Mouse (Mus musculus): ENCODE data around the gene Ddx23.

Ddx23 gene

DNA sequence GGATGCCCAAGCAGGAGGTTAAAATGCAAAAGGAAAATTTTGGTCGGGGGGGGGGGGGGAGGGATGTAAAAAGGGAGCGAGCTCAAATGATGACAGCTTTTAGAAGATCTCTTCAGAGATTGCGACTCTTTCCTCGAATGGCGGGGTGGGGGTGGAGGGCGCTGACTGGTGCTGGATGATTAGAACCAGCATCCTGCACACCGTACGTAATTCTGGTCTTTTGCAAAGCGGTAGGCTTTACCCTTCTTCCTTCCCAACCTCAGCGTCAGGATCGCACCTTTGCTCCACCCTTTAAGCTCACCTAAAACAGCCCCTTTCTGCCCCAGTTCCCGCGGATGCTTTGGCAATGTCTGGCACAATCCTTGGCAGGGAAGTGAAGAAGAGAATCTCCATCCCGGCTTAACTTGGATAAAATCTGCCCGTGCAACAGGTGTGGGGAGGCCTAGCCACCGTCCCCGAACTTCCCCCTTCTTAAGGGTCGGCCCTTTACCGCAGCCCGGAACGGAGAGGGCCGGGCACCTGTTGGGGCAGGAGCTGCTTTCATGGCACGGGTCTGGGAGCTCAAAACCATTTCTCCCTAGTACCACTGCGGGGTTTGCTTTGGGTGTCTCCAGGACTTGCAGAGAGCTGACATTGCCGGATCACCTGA lies 28.7 kb downstream of the Ddx23 start:
- in situ Hi-C loops (cut with MboI, MseI), result loop anchor here (5.0 to 10.0 kb wide), 3 partner anchors 49 to 161 kb away; partner anchors contain the start of gene Ccdc65 (in 1 of the 2)

GRCm38 (mm10) chr15:98632921-98633320 lies 29.8 kb downstream of the Ddx23 start:
- in situ Hi-C loops (cut with MboI, MseI), result loop anchor here (5.0 to 10.0 kb wide), 3 partner anchors 48 to 162 kb away; partner anchors contain the start of gene Ccdc65 (in 1 of the 2)

DNA sequence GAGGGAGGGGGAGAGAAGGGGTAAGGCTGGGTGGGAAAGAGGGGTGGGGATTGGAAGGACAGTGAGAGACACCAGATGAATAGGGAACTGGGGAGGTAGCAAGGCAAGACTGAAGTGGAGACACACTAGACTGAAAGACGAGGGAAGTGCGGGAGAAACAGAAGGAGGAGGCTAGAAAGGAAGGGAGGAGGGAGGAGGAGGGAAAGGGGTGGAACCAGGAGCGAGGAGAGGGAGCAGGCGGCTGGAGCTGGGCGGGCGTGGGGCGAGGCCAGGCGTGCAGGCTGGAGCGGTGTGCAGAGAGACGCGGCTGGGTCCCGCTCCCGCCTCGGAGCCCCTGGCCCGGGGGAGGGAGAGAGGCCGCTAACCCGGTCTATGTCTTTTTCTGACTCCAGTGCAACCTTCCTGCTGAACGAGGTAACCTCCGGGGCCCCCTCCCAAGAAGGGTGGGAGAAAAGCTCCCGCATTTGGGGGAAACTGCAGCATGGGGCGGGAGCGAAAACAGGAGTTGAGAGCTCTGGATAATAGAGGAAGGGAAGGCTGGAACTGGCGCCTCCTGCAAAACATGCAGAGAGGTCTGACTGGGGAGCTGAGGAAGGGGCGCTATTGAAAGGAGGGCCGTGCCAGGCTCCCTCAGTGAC lies 30.5 kb downstream of the Ddx23 start:
- in situ Hi-C loops (cut with MboI, MseI), result loop anchor here (5.0 to 10.0 kb wide), 3 partner anchors 47 to 163 kb away; partner anchors contain the start of gene Ccdc65 (in 1 of the 2)

- in situ Hi-C loops (cut with MboI, MseI), result loop anchor here (5.0 to 10.0 kb wide), 3 partner anchors 47 to 163 kb away; partner anchors contain the start of gene Ccdc65 (in 1 of the 2)
Observed at GRCm38 (mm10) chr15:98631493-98631892, 31.2 kb downstream of the Ddx23 start.

DNA sequence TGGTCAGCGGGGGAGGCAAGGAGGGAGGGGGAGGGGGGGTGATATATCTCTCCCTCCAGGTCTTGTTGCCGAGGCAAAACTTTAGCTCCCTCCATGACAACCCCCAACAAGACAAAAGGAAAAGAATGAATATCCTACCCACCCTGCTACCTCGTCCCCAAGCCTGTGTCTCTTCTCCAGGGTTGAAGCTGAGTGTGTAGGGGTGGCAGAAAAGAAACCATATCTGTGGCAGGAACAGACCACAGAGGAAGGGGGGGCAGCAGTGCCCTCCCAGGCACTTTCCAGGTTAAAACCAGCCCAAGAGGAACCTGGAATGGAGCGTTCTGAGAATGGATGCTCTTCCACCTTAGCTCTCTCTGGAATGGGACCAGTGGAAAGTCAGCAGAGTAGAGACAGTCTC lies 32.2 kb downstream of the Ddx23 start, which contains the start of gene Cacnb3:
Gene Cacnb3 (plus strand): TSS at position 301 of the 400 bp plus-strand sequence.
- in situ Hi-C loops (cut with MboI, MseI), result loop anchor here (5.0 to 10.0 kb wide), 3 partner anchors 46 to 164 kb away; partner anchors contain the start of gene Ccdc65 (in 1 of the 2)

GRCm38 (mm10) chr15:98629464-98629863 lies 33.2 kb downstream of the Ddx23 start:
- in situ Hi-C loops (cut with MboI, MseI), result no loop called here

- in situ Hi-C loops (cut with MboI, MseI), result no loop called here
Observed at GRCm38 (mm10) chr15:98628589-98629254, 34.0 kb downstream of the Ddx23 start.

GRCm38 (mm10) chr15:98626487-98627212 lies 36.0 kb downstream of the Ddx23 start:
- in situ Hi-C loops (cut with MboI, MseI), result no loop called here

DNA sequence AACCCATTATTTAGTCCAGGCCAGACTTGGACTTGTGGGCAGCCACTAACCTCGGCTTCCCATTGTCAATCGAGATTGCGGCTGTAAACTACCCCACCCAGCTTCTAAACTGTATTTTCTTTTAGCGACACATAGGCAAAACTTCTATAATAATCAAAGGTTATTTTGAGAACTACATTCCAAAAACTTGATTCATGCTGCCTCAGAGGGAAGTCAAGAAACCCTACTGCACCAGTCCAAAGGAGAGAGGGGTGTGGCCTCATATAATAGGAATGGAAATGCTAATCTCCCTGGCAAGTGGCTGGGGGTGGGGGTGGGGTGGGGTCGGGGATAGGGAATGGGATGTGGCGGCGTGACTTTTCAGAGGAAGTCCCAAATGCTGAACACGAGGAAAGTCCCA lies 36.6 kb downstream of the Ddx23 start:
- in situ Hi-C loops (cut with MboI, MseI), result no loop called here

- in situ Hi-C loops (cut with MboI, MseI), result no loop called here
Observed at GRCm38 (mm10) chr15:98623361-98623821, 39.3 kb downstream of the Ddx23 start.

GRCm38 (mm10) chr15:98622721-98623120 lies 40.0 kb downstream of the Ddx23 start:
- in situ Hi-C loops (cut with MboI, MseI), result no loop called here

- in situ Hi-C loops (cut with MboI, MseI), result no loop called here
Observed at GRCm38 (mm10) chr15:98622199-98622598, 40.5 kb downstream of the Ddx23 start.

DNA sequence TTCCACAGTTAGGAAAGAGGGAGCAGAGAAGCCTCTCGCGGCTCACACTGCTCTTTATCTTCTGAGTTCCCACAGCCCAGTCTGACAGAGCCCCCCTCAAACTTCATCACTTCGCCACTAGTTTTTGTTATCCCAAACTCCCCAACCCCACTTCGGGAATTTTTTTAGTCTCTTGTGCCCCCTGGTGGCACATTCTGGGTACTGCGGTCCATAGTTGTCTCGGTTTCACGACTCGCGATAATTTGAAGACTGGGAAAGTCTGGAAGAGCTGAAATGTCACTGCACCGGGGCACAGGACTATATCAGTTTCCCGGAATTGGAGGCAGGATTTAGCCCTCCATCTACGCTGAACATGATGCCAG lies 45.5 kb downstream of the Ddx23 start:
- in situ Hi-C loops (cut with MboI, MseI), result loop anchor here in 1 of 2 experiments (5.0 kb wide), 1 partner anchor 35 kb away; no protein-coding TSS in a partner anchor

- in situ Hi-C loops (cut with MboI, MseI), result loop anchor here in 1 of 2 experiments (5.0 kb wide), 1 partner anchor 34 kb away; no protein-coding TSS in a partner anchor
Observed at GRCm38 (mm10) chr15:98616362-98617175, 46.1 kb downstream of the Ddx23 start.

DNA sequence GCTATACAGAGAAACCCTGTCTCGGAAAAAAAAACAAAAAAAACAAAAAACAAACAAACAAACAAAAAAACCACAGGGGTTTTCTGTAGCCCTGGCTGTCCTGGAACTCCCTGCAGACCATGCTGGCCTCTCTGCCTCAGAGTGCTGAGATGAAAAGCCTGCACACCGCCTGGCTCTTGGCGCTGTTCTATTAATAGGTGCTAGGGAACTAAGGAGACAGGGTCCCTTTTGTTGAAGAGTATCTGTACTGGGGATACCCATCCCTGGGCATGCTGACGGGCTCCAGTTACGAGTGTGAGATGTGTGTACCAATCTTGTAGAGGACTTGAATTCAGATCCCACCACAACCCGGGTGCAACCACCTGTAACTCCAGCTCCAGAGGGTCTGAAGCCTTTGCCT lies 46.9 kb downstream of the Ddx23 start:
- in situ Hi-C loops (cut with MboI, MseI), result loop anchor here in 1 of 2 experiments (5.0 kb wide), 1 partner anchor 33 kb away; no protein-coding TSS in a partner anchor

DNA sequence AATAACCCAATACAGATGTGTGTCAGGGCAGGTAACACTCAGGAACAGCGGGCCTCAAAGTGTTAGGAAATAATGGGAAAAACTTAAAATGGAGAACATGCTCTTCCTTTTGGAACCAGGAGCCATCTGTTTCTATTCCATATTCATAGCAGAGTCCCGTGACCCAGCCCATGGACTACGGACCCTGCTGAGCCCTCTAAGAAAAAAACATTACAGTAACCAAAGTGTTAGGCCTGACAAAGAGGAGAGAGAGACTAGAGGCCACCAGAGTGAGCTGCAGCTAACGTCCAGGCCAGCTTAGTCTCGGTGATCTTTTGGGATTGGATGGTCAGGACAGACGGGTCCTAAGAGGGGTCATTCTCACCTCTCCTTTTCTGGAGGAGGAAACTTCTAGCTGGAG lies 47.7 kb downstream of the Ddx23 start:
- in situ Hi-C loops (cut with MboI, MseI), result loop anchor here in 1 of 2 experiments (5.0 kb wide), 1 partner anchor 33 kb away; no protein-coding TSS in a partner anchor

DNA sequence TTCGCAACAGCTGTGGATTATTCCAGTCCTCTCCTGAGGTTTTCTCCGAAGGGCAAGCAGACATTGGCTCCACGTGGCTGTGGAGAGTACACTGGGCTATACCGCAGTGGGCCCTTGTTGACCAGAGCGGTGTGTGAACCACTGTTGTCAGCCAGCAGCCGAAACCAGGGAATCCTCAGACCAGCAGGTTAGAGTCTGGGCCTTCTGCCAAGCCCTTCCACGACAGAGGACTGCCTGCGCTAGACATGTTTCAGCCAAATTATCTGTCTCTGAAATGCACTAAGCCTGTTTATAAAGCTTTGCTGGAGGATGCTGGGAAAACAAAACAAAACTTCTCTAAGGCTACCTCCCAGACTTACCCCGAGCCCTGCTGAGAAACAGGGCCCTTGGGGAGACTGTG lies 48.1 kb downstream of the Ddx23 start:
- in situ Hi-C loops (cut with MboI, MseI), result no loop called here

GRCm38 (mm10) chr15:98612229-98612628 lies 50.5 kb downstream of the Ddx23 start:
- in situ Hi-C loops (cut with MboI, MseI), result no loop called here

DNA sequence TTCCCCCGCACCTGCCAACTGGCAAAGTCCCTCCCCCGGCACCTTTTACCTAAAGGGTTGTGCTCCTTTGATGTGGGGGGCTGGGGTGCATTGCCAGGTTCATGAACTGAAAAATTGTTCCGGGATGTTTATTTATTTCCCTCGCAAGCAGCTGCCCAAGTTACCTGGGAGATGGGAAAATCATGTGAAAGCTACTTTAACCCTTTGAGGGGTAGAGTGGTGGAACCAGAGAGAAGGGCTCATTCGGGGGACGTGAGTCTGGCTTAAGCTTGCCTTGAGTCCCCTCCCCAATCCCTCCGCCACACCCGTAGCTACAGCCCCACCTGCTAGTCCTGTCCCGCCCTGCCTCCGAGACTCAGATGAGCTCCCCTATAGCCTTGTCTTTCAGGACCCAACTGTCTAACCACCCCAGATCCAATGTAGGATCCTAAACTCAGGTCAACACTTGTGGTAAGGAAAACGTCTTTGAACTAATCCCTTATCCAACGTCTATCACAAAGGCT lies 52.5 kb downstream of the Ddx23 start:
- in situ Hi-C loops (cut with MboI, MseI), result no loop called here

All from T-helper 17 cell (primary cell).